Mouse (Mus musculus) spleen, postnatal 4 days (tissue): Measurements from ENCODE around the gene Aldh1a3.

ENCODE experiments used
- DNase-seq, 2 experiments: peaks; one replicate each; pipeline ENCODE4 v3.0.0; 2022; ENCODE audit warnings: low spot score in 2 of 2

Aldh1a3 gene

DNA sequence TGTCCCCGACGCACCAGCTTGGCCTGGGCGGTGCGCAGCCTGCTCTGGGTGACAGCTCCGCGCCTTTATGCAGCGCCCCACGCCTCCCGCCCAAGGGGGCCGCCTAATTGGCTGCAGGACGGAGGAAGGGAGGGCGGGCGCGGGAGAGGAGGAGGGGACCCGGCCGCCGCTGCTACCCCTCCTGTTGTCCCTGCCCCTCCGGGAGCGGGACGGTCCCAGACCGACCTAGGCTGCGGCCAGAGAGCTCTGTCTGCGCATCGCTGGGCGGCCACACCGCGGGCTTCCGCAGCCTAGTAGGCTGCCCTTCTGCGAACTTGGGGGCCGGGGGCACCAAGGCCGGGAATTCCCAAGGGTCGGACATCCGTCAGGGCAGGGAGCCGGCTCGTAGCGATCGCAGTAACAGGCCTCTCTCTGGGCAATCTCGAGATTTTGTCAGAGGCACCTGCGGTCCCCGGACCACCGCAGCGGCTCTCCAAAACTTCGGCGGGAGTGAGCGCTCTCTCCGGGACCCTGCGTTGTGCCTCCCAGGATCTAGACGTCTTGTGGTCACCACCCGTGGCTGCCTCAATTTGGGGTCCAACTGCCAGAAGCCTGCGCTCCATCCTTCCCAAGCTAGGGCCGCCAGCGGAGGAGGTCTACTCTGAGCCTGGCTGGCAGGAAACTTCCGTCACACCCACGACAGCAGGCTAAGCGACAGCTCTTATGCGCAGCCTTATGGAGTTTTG lies at the start of gene Aldh1a3:
Gene Aldh1a3, minus strand, starts transcription at position 81 of the 725 bp plus-strand sequence.
- no peak for DNase-seq

GRCm38 (mm10) chr7:66476289-66476688 lies 49.0 kb upstream of the Aldh1a3 start:
- no peak for DNase-seq

DNA sequence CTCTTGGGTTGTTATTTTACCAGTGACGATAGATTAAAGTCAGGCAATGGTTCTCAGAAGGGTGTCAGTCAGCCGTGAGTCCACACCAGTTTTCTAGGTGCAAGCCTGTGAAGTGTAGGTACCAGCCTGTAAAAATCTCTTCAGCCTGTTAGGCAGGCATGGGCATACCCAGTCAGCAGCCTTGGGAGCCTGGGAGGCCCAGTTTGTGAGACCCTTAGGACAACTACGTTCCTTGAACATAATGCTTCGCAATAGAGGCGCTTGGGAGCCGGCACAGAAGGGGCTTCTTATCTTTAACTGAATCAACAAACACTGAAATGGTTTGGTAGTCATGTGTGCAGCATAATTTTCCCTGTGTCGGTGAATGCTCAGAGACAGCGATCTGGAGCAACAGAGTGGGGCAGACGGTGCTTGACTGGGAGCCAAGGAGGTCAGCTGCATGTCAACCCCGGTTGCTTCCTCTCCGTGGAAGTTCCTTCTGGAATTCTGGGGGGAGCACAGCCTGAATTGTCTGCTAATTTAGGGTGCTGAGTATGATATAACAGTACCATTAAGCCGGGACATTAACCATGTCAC lies 44.4 kb upstream of the Aldh1a3 start:
- DNase-seq, result no peak

- no peak for DNase-seq
Measured at GRCm38 (mm10) chr7:66466641-66467040, 39.3 kb upstream of the Aldh1a3 start.

DNA sequence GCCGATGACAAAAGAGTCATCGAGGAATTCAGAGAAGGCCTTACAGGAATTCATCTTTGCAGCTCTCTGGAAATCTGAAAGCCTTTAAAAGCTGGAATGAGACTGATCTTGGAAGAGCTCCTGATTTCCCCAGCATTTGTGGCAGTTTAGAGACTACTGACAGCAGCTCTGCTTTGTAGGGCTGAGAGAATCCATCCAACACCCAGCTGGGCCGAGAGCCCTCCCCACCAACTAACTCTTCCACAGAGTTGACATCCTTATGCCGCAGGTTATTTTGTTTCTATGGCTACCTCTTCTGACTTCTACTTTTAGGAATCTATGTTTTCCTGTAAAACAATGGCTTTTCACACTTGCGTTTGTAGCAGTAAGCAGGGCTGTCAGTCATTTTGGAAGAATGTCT lies 37.9 kb upstream of the Aldh1a3 start:
- no peak for DNase-seq

GRCm38 (mm10) chr7:66463081-66463480 lies 35.8 kb upstream of the Aldh1a3 start:
- DNase-seq, result no peak

- DNase-seq, result no peak
Measured at GRCm38 (mm10) chr7:66451622-66452295, 24.4 kb upstream of the Aldh1a3 start.

DNA sequence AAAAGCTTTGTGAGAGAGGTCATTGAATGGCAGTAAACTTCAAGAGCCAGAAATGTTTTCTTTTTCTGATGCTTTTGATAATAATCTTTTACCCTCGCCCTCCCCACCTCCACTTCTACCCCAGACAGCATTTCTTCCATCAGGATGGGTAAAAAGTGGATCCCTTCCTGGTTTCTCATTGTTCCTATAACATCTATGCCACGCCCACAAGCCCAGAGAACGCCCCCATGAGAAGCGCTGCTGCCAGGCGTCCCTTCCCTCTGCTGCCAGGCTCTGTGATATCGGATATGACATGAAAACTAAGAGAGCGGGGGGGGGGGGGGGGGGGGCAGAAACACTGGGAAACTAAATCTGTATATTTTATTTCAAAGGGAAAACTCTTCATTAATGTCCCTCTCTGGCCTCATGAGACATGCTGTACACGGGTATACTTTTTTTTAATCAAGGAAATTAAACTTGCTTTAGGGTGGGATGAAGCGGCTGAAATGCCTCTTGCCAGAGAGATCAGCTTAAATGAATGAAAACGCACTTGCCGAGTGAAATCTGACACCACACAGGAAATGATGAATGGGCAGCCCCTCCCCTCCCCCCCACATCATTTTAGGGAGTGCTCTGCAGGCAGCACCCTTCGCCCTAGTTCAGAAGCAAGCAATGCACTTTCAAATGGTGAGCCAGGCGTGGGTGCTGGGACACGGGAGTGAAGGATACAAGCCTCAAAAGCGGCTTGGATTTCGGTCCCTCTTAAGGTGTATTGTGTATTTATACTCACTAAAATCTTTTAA lies 22.8 kb upstream of the Aldh1a3 start:
- DNase-seq, result no peak

DNA sequence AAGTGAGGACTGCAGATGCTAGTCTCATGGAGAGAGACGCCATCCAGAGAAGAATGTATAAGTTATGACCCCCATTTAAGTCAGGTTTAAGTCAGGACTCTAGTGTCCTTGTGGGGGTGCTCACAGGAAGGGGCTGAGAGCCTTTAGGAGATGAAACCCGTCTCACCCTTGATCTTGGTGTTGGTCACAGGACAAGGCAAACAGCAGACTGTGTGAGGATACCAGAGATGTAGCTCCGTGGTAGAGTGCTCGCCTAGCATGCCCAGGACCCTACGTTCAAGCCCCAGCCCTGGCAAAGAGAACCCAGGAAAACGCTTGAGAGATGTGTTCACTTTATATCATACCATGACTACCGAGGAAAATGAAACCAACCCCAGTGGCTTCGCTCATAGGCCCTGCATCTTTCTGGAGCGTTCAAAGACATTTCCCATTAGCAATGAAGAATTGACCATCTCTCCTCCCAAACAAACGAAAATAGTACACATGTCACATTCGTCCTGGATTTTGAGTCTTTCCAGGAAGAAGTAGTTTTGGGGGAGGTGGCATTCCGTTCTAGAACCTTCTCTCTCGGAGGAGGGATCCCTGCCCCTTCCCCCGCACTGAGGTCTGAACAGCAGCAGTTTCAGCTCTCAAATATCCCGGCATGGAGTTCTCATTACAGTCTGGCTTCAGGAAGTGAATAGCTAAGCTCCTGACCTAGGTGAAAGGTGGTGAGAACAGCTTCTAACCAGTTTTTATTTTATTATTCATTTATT lies 21.6 kb upstream of the Aldh1a3 start:
- no peak for DNase-seq

- DNase-seq, result no peak
Measured at GRCm38 (mm10) chr7:66448304-66448703, 21.0 kb upstream of the Aldh1a3 start.

DNA sequence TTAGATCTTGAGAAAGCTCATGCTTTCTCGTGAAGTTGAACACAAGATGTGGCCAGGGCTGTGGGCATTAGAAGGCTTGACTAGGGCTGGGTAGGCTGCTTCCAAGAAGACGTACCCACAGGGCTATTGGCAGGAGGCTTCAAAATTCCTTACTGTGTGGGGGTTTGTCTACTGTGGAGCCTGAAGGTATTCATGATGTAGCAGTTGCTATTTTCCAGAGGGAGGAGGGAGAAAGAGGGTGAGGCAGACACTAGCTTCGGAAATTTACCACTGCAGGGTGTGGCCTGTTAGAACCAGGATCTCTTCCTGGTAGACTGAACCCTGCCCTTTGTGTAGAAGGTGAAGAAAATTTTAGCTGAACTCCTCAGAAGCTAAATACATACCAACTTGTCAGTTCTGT lies 19.5 kb upstream of the Aldh1a3 start:
- DNase-seq, result no peak

DNA sequence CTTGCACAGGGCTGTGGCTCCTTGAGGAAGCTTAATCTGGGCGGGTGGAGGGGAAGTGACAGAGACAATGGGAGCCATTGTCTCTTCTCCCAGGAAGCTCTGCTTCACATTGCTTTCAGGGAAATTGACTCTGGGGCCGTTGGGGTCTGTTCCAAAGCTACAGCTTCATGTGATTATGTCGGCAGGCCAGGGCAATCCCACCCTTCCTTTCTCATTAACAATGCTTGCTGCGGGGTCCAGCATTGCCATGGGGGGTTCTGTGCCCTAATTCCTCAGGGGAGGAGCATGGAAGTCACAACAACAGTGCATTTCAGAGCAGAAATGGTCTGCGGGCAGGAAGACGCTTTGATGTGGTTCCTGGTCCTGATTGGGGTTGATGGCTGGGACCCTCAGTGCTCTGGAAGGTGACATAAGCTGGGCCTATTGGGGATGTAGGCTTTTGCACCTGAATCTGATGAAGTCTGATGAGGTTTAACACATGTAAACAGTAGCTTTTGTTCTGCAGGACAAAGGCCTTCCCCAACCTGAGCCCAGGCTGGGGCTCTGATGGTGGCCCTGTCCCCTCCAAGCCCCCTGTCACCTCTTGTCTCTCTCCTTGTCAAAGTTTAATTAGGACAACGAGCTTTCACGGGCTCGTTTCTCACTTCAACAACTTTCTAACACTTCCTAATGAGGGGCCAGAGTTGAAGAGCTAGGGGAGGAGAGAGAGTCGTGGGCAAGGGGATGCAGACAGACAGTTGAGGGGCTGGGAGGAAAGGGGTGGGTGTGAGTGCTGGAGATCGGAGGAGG lies 18.0 kb upstream of the Aldh1a3 start:
- no peak for DNase-seq

DNA sequence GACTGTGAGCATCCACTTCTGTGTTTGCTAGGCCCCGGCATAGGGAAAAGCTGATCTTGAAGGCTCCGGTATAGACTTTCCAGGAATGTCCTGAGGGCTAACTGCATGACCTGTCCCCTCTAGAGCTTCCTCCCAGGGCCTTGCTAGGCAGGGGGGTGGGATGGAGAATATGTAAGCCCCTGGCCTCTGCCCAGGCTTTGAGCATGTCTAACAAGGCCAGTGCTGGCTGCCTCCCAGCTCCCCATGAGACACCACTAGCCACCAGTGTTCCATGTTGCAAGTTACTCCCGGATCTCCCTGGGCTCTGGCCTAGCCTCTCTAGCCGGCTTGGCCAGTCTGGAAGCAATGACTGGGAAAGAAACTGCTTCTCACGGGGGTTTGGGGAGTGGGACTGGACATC lies 17.4 kb upstream of the Aldh1a3 start:
- DNase-seq, result no peak

DNA sequence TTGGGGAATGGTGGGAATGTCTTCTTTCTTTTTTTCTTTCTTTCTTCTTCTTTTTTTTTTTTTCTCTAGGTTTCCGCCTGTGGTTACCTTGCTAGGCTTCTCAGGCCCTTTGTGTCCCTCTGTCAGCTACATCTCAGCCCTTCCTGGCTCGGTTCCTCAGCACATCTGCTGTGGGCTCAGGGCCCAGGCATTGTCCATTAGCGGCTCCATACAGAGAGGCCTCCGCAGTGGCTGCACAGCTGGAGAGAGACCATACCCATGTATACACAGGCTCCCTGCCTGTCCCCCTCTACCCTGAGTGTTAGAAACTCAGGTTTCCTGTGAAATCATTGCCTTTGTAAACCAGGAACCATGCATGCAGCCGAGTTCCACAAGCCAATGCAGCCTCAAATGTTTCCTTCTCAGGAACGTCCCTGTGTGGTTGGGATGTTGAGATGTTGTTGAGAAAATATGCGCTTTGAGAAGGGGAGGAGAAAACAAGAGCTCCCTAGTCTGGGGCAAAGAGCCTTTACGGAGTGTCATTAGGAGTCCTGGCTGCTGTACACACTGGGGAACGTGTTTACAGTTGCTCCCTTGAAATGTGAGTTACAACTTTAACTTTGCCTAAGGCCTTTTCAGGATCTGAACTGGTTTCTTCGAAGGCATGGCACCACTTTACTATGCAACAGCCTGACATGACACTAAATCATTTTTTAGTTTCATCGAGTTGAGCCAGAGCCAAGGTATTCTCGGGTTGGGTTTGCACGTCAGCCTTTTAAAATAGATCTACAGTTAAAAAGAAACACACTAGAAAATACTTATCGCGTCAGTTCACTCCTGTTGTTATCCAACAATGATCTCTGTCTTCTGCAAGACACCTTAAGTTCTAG lies 15.4 kb upstream of the Aldh1a3 start:
- no peak for DNase-seq

- no peak for DNase-seq
Measured at GRCm38 (mm10) chr7:66438787-66439669, 11.7 kb upstream of the Aldh1a3 start.

GRCm38 (mm10) chr7:66434453-66434935 lies 7.2 kb upstream of the Aldh1a3 start:
- peak; percentile 32 to 75 for DNase-seq

DNA sequence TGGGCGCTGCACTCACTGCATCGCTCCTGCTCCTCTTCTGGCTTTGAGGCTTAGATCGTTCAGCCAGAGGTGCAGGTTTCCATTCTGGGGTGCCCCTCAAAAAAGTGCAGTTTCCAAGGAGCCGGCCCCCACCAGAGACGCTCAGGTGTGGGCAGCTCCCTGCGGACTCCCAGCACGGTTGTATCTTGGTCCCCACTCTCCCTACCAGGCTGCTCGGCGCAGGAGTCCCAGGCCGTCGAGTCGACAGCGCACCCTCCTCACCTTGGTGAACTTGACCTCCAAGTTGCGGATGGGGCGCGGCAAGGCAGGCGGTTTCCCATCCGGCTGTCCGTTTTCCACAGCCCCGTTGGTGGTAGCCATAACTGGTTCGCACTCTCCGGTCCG lies 272 bp downstream of the Aldh1a3 start:
- no peak for DNase-seq

- no peak for DNase-seq
Measured at GRCm38 (mm10) chr7:66421903-66422302, 5.4 kb downstream of the Aldh1a3 start.

DNA sequence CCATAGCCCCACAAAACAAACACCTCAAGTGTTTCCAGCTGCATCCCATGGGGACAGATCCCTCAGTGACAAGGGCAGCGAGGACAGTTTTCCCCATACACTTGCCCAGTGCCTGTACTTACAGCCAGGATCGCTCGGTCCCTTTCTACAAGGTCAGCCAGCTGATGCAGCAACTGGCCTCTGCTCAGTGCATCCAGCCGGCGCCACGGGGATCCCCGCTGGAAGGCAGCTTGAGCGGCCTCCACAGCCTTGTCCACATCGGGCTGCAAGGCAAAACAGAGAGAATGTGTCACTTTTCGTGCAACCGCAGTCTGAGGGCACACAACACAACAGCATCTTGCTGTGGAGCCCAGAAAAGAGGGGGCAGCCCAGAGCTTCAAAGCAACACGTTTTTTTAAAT lies 8.3 kb downstream of the Aldh1a3 start:
- no peak for DNase-seq
